Mouse (Mus musculus) kidney, embryonic 14.5 days (tissue): ENCODE measurements around the gene Zfp626. TPM values are rescaled to one million over a fixed set of nuclear protein-coding genes. Genes with fewer than 3 reads are reported as not detected.
"Not testable (repeated sequence)": the region's sequence is repeated elsewhere in the genome, so short reads cannot be mapped to it uniquely, and the experiment has no call there.

Experiments used
- ATAC-seq: fragments of 200-750 bp; cut with Nextera tagmentation; 2 replicates; pipeline ENCODE4 v1.8.0; 2017; ENCODE audit warnings: moderate number of reproducible peaks, mild to moderate bottlenecking, moderate TSS enrichment, moderate library complexity; ENCODE audit not compliant: low FRiP score, low TSS enrichment
- H3K27ac ChIP-seq: fragments of 300-500 bp; sonication (generic); 2 replicates; pipeline ENCODE4 v1.5.1; 2014; ENCODE audit warnings: low read depth, mild to moderate bottlenecking, low read length, moderate library complexity, mixed read lengths
- H3K27me3 ChIP-seq: fragments of 300-500 bp; sonication (generic); 2 replicates; pipeline ENCODE4 v1.6.1; 2014; ENCODE audit warnings: mild to moderate bottlenecking, low read length; ENCODE audit not compliant: control insufficient read depth, insufficient read depth
- H3K36me3 ChIP-seq: fragments of 300-500 bp; sonication (generic); 2 replicates; pipeline ENCODE4 v1.6.1; 2014; ENCODE audit warnings: low read length, mixed read lengths; ENCODE audit not compliant: control insufficient read depth, insufficient read depth
- H3K4me1 ChIP-seq: fragments of 300-500 bp; sonication (generic); 2 replicates; pipeline ENCODE4 v1.6.1; 2014; ENCODE audit warnings: low read length, mixed read lengths; ENCODE audit not compliant: control insufficient read depth, insufficient read depth
- H3K4me2 ChIP-seq: fragments of 300-500 bp; sonication (generic); replicated peaks from 2 replicates; pipeline ENCODE4 v1.6.1; 2014; ENCODE audit warnings: low read depth, mild to moderate bottlenecking, low read length
- H3K4me3 ChIP-seq: fragments of 300-500 bp; sonication (generic); 2 replicates; pipeline ENCODE4 v1.5.1; 2014; ENCODE audit warnings: mild to moderate bottlenecking, low read length
- H3K9ac ChIP-seq: fragments of 300-500 bp; sonication (generic); 2 replicates; pipeline ENCODE4 v1.6.1; 2014; ENCODE audit warnings: low read depth, mild to moderate bottlenecking, low read length, moderate library complexity
- H3K9me3 ChIP-seq: fragments of 300-500 bp; sonication (generic); 2 replicates; pipeline ENCODE4 v1.6.1; 2016; ENCODE audit warnings: low read length; ENCODE audit not compliant: control insufficient read depth
- WGBS: fragments of 180-500 bp; shearing (Covaris S2); extraction: QIAGEN DNeasy Blood & Tissue Kit; methylation state at CpG from one replicate; pipeline ENCODE4 v1.1.7; 2014; 5-methylcytosine and 5-hydroxymethylcytosine counted together
- polyA plus RNA-seq: library from polyadenylated mRNA; unstranded; fragments of >200 nt; fragmentation: Nextera tagmentation; extraction: Ambion mirVana; gene quantifications from 2 replicates; pipeline ENCODE4 v1.2.1, GENCODE M21; 2014

Zfp626 gene
- polyA plus RNA-seq, 1 experiment from 2014 or later = 2.0 TPM

DNA sequence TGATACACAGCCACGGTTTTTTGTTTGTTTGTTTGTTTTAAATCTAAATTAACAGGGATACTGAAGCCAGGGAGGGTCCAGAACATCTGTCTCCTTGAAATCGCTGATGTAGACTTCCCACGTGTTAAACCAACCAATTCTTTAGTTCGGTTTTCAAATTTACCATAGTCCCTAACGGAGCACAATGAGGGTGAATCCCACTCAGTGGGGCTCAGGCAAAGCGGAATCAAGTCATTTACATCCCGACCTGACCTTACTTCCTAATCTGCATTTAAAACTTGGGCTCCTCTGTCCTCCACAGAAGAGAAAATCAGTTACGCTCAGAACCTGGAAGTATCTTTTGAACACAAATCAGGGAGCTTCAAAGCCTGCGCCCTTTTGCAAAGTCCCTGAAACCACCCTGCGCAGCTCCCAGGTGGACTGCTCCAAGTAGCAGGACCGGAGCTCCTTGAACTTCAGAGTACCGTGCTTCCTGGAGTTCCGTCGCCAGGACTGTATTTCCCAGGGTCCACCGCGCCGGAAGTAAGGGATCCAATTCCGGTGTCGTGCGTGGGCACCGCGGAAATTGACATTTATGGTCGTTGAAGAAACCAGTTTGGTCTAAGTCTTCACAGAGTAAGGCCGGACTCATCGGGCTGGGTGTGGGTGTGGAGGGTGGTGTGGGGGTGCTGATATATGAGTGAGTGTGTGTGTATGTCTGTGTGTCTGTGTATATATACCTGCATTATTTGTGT lies 2.5 kb upstream of the Zfp626 start:
- Histone ChIP-seq H3K4me1 (no peaks in the 10 kb centered on the region), H3K9me3 (no peaks in the 10 kb centered on the region), H3K4me3 (peak overlapping the region; percentile 84), H3K9ac (peak overlapping the region; percentile 81), H3K36me3 (peaks cover 13% of the 10 kb centered on the region), H3K27ac (peak overlapping the region; percentile 47; the same call in 1 of the 2 replicates), H3K4me2 (peak overlapping the region; percentile 74), H3K27me3 (no peaks in the 10 kb centered on the region)
- peak; percentile 95 for ATAC-seq
- WGBS = under 1% methylated on average over 25 of the region's 25 CpGs

DNA sequence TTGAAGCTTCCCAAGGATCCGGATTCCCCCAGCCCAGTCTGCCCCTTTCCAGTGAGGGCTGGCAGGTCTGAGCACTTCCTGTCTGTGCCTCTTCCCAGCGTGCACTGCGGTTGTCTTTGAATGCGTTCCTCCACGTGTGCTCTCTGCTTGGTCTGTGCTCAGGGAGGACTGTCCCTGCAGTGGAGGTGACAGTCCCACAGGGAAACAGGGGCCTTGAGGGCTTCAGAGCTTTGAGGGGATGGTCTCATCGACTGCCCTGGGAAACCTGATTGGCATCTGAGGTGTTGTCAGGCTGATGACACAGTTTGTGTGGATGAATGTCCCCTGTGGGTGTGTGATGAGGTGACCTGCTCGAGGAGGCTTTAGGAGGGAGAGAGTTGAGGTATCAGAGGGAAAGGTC lies 309 bp downstream of the Zfp626 start:
- H3K27ac ChIP-seq, ATAC-seq, H3K27me3 ChIP-seq, H3K4me1 ChIP-seq, H3K9ac ChIP-seq, H3K4me3 ChIP-seq, H3K9me3 ChIP-seq, H3K4me2 ChIP-seq: not testable (repeated sequence)
- 85% methylated on average over 7 of the region's 7 CpGs for WGBS
- peaks cover 32% of the 10 kb centered on the region for H3K36me3 ChIP-seq

DNA sequence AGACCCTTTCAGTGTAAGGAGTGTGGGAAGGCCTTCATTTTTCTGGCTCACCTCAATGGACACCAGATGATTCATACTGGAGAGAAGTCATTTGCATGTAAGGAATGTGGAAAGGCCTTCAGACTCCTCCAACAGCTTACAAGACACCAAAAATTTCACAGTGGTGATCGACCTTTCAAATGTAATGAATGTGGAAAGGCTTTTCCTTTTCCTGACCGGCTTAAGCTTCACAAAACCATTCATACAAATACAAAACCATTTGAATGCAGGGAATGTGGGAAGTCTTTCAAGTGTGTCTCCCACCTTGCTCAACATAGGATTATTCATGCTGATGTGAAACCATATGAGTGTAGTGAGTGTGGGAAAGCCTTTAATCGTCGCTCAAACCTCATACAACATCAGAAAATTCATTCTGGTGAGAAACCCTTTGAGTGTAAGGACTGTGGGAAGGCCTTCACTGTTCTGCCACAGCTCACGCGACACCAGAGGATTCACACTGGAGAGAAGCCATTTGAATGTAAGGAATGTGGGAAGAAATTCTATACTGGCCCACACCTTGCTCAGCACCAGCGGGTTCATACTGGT lies 11.6 kb downstream of the Zfp626 start:
- Histone ChIP-seq H3K4me2 (no peak overlapping the region), H3K9ac (no peak overlapping the region), H3K27ac (no peak overlapping the region), H3K36me3 (peaks cover 17% of the 10 kb centered on the region), H3K4me3 (no peak overlapping the region), H3K27me3 (no peaks in the 10 kb centered on the region), H3K9me3 (no peaks in the 10 kb centered on the region), H3K4me1 (no peaks in the 10 kb centered on the region)
- WGBS = 93% methylated on average over 7 of the region's 7 CpGs
- no peak for ATAC-seq

DNA sequence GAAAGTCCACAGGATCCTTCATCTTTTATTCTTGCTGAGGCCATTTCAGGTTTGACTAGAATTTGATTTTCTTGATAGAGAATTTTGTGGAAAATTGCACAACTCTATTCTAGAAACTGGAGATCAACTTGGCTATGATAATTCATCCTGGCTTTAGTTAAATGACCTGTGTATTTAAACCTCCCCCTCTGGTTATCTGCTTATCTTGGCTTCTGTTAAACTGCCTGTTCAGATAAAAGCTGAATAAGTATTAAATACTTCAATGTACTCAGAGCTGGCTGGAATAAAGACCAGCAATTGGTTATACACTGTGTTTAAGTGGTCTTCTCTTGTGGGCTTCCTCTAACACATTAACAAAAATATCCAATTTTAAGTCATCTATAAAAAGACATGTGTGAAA lies 15.6 kb downstream of the Zfp626 start:
- Histone ChIP-seq H3K36me3 (peaks cover 15% of the 10 kb centered on the region), H3K4me1 (no peaks in the 10 kb centered on the region), H3K9me3 (0 out of 2 replicates have a peak, but pooled peaks cover 3% of the 10 kb centered on the region), H3K9ac (no peak overlapping the region), H3K27me3 (no peaks in the 10 kb centered on the region), H3K4me2 (no peak overlapping the region), H3K4me3 (no peak overlapping the region), H3K27ac (no peak overlapping the region)
- ATAC-seq = no peak

DNA sequence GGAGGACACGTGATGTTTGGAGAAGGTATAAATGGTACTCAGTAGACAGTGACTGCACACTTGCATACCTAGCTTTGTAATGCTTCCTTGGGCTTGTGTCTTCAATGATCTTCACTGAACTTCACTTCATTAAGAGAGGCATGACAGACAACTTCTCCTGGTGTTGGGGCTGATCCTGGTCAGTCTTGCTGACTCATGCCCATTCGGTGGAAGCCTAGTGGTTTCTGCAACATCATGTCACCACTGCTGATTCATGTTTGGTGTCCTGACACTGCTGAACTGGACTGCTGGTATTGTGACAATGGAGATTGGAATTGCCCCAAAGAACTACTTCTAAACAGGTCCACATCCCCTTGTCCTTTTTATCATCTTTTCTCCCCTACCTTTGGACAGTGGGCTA lies 27.1 kb downstream of the Zfp626 start:
- Histone ChIP-seq H3K9ac (no peak overlapping the region), H3K27ac (no peak overlapping the region), H3K27me3 (no peaks in the 10 kb centered on the region), H3K4me2 (no peak overlapping the region), H3K4me3 (no peak overlapping the region), H3K4me1 (0 out of 2 replicates have a peak, but pooled peaks cover under 1% of the 10 kb centered on the region), H3K9me3 (no peaks in the 10 kb centered on the region), H3K36me3 (no peaks in the 10 kb centered on the region)
- WGBS = 93% methylated on average over 2 of the region's 2 CpGs
- no peak for ATAC-seq

DNA sequence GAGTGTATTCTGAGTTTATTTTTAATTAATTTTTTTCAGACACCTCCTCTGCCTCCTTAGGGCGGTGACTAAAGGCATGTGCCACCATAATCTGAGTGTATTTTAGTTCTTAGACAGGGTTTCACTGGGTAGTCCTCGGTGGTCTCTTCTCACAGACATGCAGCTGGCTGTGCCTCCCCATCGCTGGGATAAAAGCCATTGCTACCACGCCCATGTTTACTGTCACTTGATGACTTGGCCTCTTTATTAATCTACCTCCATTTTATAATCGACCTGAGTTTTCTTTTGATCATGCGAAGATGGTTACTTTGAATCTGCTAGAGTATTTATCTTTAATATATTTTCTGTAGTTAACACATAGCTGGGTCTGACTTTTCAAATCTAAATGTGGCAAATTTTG lies 30.9 kb downstream of the Zfp626 start:
- Histone ChIP-seq H3K4me1 (0 out of 2 replicates have a peak, but pooled peaks cover 4% of the 10 kb centered on the region), H3K4me3 (peak overlapping the region; percentile 56), H3K9me3 (no peaks in the 10 kb centered on the region), H3K27ac (no peak overlapping the region; the same call in 1 of the 2 replicates), H3K9ac (peak overlapping the region; percentile 60; the same call in 1 of the 2 replicates), H3K4me2 (peak overlapping the region; percentile 62), H3K36me3 (no peaks in the 10 kb centered on the region), H3K27me3 (no peaks in the 10 kb centered on the region)
- peak; percentile 40; the same call in 1 of the 2 replicates for ATAC-seq
- WGBS = 26% methylated on average over 6 of the region's 6 CpGs

DNA sequence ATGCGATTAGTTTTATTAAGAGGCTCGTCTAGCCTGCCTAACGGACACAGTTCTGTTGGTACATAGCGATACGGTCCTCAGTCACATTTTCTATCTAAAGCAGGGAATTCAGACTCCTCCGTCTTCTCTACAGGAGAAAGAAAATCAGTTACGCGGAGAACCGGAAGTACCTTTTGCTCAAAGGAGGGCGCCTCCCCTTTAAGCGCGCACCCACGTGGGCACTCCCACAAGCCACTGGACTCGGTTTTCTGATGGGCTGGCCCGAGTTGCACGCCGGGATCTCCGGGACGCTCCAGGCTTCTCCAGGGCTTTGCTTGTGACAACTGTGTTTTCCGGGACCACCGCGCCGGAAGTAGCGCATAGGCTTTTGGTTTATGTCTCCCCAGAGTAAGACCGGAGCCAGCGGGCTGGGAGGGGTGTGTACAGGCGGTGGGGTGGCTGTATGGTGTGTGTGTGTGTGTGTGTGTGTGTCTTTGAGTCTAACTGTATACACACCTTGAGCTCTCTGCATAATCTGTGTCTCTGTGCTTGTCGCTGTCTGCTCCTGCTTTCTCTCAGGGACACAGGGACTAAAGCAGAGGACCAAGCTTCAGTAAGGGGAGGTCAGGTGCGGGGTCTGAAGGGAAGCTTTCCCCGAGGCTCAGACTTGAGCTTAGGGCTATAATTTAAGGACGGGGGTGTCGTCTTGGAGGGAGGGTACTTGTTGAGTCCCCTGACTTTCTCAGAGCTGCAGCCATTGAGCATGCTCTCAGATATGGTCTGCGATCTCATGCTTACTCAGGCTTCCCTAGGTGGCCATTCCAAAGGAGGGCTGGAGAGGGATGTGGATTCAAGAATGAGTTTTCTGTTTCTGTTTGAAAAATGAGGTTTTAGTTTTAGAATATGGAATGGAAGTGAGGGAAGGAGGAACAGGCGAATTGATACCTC lies 31.6 kb downstream of the Zfp626 start, which contains the start of gene Zfp59:
Gene Zfp59, plus strand, starts transcription at position 285 of the 927 bp plus-strand sequence.
- H3K4me1 ChIP-seq = 0 out of 2 replicates have a peak, but pooled peaks cover 4% of the 10 kb centered on the region
- peak; percentile 98 for ATAC-seq
- peak within 1 kb of the TSS; percentile 56 for H3K4me3 ChIP-seq
- H3K9ac ChIP-seq = peak within 1 kb of the TSS; percentile 60
- H3K27ac ChIP-seq = no peak within 1 kb of the TSS; the same call in 1 of the 2 replicates
- no peaks in the 10 kb centered on the region for H3K27me3 ChIP-seq
- H3K4me2 ChIP-seq = peak within 1 kb of the TSS; percentile 62
- H3K9me3 ChIP-seq = no peaks in the 10 kb centered on the region
- 3% methylated on average over 34 of the region's 34 CpGs for WGBS
- H3K36me3 ChIP-seq = no peaks in the 10 kb centered on the region

DNA sequence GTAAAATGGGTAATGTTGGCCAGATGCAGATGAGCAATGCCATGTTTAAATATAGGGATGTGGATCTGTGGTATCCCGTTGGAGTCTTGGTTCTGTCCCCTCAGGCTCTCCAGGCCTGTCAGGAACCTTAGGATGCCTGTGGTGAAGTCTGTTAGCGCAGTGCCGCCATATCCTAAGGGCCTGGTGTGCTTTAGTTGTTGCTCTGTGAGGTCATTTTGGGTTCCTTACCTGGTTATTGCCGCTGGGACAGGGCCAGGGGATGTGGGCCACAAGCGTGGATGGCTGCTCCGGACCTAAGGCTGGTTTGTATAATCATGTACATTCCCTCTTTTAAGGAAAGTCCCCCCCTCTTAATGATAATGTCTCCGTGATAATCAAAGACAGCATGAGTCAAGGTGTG lies 32.6 kb downstream of the Zfp626 start:
- Histone ChIP-seq H3K4me1 (0 out of 2 replicates have a peak, but pooled peaks cover 4% of the 10 kb centered on the region), H3K9ac (no peak overlapping the region), H3K27ac (no peak overlapping the region), H3K4me2 (no peak overlapping the region), H3K9me3 (no peaks in the 10 kb centered on the region), H3K4me3 (peak overlapping the region; percentile 56; the same call in 1 of the 2 replicates), H3K36me3 (no peaks in the 10 kb centered on the region; the same call in 1 of the 2 replicates), H3K27me3 (no peaks in the 10 kb centered on the region)
- 97% methylated on average over 7 of the region's 7 CpGs for whole genome bisulfite sequencing
- no peak for ATAC-seq
